Mouse (Mus musculus) layer of hippocampus, postnatal 36 days (tissue): ENCODE data around the gene Rnpc3. TPM values are rescaled to one million over a fixed set of nuclear protein-coding genes. Genes with fewer than 3 reads are reported as not detected.
"Not testable (repeated sequence)": the region's sequence is repeated elsewhere in the genome, so short reads cannot be mapped to it uniquely, and the experiment has no call there.

Experiments
- DNase-seq, 2 experiments: peaks; one replicate each; pipeline ENCODE4 v3.0.0; 2022
- total RNA-seq, 2 experiments: library from RNA; stranded (reverse); gene quantifications; 2 replicates each; pipeline ENCODE4 v1.2.3; 2021

Rnpc3 gene
- total RNA-seq, result 10 to 100 TPM; 29.8 TPM

- peak; percentile 94 for DNase-seq
Observed at GRCm38 (mm10) chr3:113629606-113630359, at the start of gene Rnpc3. TSS of gene Rnpc3 (minus strand) at chr3:113630149.

- no peak for DNase-seq
Observed at GRCm38 (mm10) chr3:113656940-113657339, 27.0 kb upstream of the Rnpc3 start.

GRCm38 (mm10) chr3:113654335-113654734, 24.4 kb upstream of the Rnpc3 start:
- DNase-seq, result no peak

GRCm38 (mm10) chr3:113651386-113651785, 21.4 kb upstream of the Rnpc3 start:
- not testable (repeated sequence) for DNase-seq

GRCm38 (mm10) chr3:113639545-113639944, 9.6 kb upstream of the Rnpc3 start:
- DNase-seq, result no peak

- no peak for DNase-seq
Observed at GRCm38 (mm10) chr3:113634220-113634619, 4.3 kb upstream of the Rnpc3 start.

GRCm38 (mm10) chr3:113631611-113632010, 1.7 kb upstream of the Rnpc3 start:
- DNase-seq, result no peak

GRCm38 (mm10) chr3:113630564-113630963, 615 bp upstream of the Rnpc3 start:
- no peak for DNase-seq

GRCm38 (mm10) chr3:113606599-113606998, 23.4 kb downstream of the Rnpc3 start, which contains the start of gene Amy1:
TSS of gene Amy1 (minus strand) at chr3:113606699.
- no peak for DNase-seq

- DNase-seq, result no peak
Observed at GRCm38 (mm10) chr3:113590844-113591243, 39.1 kb downstream of the Rnpc3 start.

GRCm38 (mm10) chr3:113574578-113574977, 55.4 kb downstream of the Rnpc3 start:
- DNase-seq, result no peak

- no peak for DNase-seq
Observed at GRCm38 (mm10) chr3:113574138-113574537, 55.8 kb downstream of the Rnpc3 start.

- DNase-seq, result no peak
Observed at GRCm38 (mm10) chr3:113572158-113572557, 57.8 kb downstream of the Rnpc3 start.

Other genes starting within 250 kb of the Rnpc3 start
- gene Amy2a1, start 97.7 kb downstream of the Rnpc3 start, total RNA-seq, result not detected
- gene Amy1, start 23.4 kb downstream of the Rnpc3 start, total RNA-seq, result 10 to 100 TPM; 12.0 to 12.4 TPM